29 mouse cellular contexts compared by ENCODE assay signal in genomic region chr19:4092750-4093149, GRCm38 (mm10). TPM values are rescaled to one million over a fixed set of nuclear protein-coding genes. Genes with fewer than 3 reads are reported as not detected.
"Had no signal": no experiment of that assay in that cellular context is flagged by ENCODE, and none has a peak within 500 bp of the region (broad histone marks: within the 10 kb centered on the region; RNA-seq: fewer than 3 reads in every experiment).

No protein-coding gene starts in this region.

- H3K36me3 ChIP-seq: limb, embryonic 10.5 days; limb, embryonic 13.5 days; liver, embryonic 15.5 days; midbrain, embryonic 12.5 days; midbrain, embryonic 15.5 days had no signal

- H3K9ac ChIP-seq: limb, embryonic 13.5 days; liver, embryonic 15.5 days; midbrain, embryonic 12.5 days; midbrain, embryonic 15.5 days had no signal

- H3K9me3 ChIP-seq: limb, embryonic 10.5 days; limb, embryonic 13.5 days; liver, embryonic 15.5 days; midbrain, embryonic 12.5 days; midbrain, embryonic 15.5 days had no signal

- DNase-seq: kidney, adult 18-20 months; kidney, adult 9 months; kidney, postnatal 14 days; layer of hippocampus, adult 9-11 months; lung, adult 2 months; lung, postnatal 14 days; lung, postnatal 4 days; right cerebral cortex, adult 18-20 months; right cerebral cortex, postnatal 14 days; right cerebral cortex, postnatal 4 days; thymus, adult 2 months; thymus, postnatal 14 days; thymus, postnatal 4 days had no signal

- H3K27ac ChIP-seq: layer of hippocampus, adult 2 months; limb, embryonic 10.5 days; limb, embryonic 13.5 days; liver, embryonic 15.5 days; midbrain, embryonic 12.5 days; midbrain, embryonic 15.5 days; stomach, postnatal 0 days had no signal

- H3K27me3 ChIP-seq: limb, embryonic 13.5 days had no signal

- H3K4me2 ChIP-seq: limb, embryonic 13.5 days; liver, embryonic 15.5 days; midbrain, embryonic 12.5 days; midbrain, embryonic 15.5 days had no signal

- ATAC-seq: midbrain, embryonic 15.5 days had no signal

- H3K4me3 ChIP-seq: layer of hippocampus, adult 2 months; limb, embryonic 10.5 days; limb, embryonic 13.5 days; liver, embryonic 15.5 days; midbrain, embryonic 12.5 days; midbrain, embryonic 15.5 days had no signal

RNA-seq across cellular contexts. Expression of gene Cabp2, which starts 11.4 kb away (rescaled TPM):
- total RNA-seq: layer of hippocampus, adult 2 months; layer of hippocampus, postnatal 25 days; left cerebral cortex, adult 18-20 months; left cerebral cortex, postnatal 25 days; megakaryocyte, adult 5-6 weeks had no signal
- polyA plus RNA-seq: large intestine, adult 2 months; limb, embryonic 10.5 days; limb, embryonic 13.5 days; lung, embryonic 16.5 days; midbrain, embryonic 12.5 days; neural tube, embryonic 11.5 days; neural tube, embryonic 14.5 days; stomach, embryonic 14.5 days; stomach, postnatal 0 days had no signal

RNA-seq across cellular contexts. Expression of gene Gstp3, which starts 33.4 kb away (rescaled TPM):
- total RNA-seq: layer of hippocampus, adult 2 months; layer of hippocampus, postnatal 25 days; left cerebral cortex, adult 18-20 months; left cerebral cortex, postnatal 25 days had no signal
- polyA plus RNA-seq: limb, embryonic 10.5 days; limb, embryonic 13.5 days; midbrain, embryonic 12.5 days; midbrain, embryonic 15.5 days; neural tube, embryonic 11.5 days; neural tube, embryonic 14.5 days; stomach, embryonic 14.5 days had no signal
